Mouse (Mus musculus) neural tube, embryonic 11.5 days (tissue): ENCODE results near the gene Slc39a9. TPM values are rescaled to one million over a fixed set of nuclear protein-coding genes. Genes with fewer than 3 reads are reported as not detected.

Experiments used
- polyA plus RNA-seq: library from polyadenylated mRNA; unstranded; fragments of >200 nt; fragmentation: Nextera tagmentation; extraction: Ambion mirVana; gene quantifications from 2 replicates; pipeline ENCODE4 v1.2.1, GENCODE M21; 2014

Slc39a9 gene
- polyA plus RNA-seq, 1 experiment from 2014 or later = 31.2 TPM

Other genes starting within 250 kb of the Slc39a9 start
- gene Dcaf5, start 207.3 kb upstream of the Slc39a9 start, polyA plus RNA-seq = 13.6 and 14.2 TPM in 2 replicates
- gene Exd2, start 180.8 kb upstream of the Slc39a9 start, polyA plus RNA-seq = 39.2 and 42.8 TPM in 2 replicates
- 7.5 and 10.3 TPM in 2 replicates for gene Galnt16, start 125.6 kb upstream of the Slc39a9 start, polyA plus RNA-seq
- 335 and 346 TPM in 2 replicates for gene Erh, start 458 bp downstream of the Slc39a9 start, polyA plus RNA-seq
- 1.3 and 1.5 TPM in 2 replicates for gene Plekhd1, start 48.7 kb downstream of the Slc39a9 start, polyA plus RNA-seq
- gene Ccdc177, start 116.8 kb downstream of the Slc39a9 start, polyA plus RNA-seq = 2.4 and 2.6 TPM in 2 replicates
- 20.9 and 23.3 TPM in 2 replicates for gene Susd6, start 146.6 kb downstream of the Slc39a9 start, polyA plus RNA-seq